Mouse (Mus musculus) ES-Bruce4 (cell line): ENCODE measurements around the gene Zcchc17. TPM values are rescaled to one million over a fixed set of nuclear protein-coding genes. Genes with fewer than 3 reads are reported as not detected.

Source experiments
- H3K27ac ChIP-seq: 2 replicates; pipeline ENCODE4 v1.5.1; 2012; ENCODE audit warnings: low read length, inconsistent platforms; ENCODE audit not compliant: insufficient read depth
- H3K27me3 ChIP-seq: 2 replicates; pipeline ENCODE4 v1.6.1; 2012; ENCODE audit warnings: mild to moderate bottlenecking, low read length, inconsistent platforms; ENCODE audit not compliant: control insufficient read depth, poor library complexity, insufficient read depth, severe bottlenecking
- H3K36me3 ChIP-seq: 2 replicates; pipeline ENCODE4 v1.6.1; 2012; ENCODE audit warnings: inconsistent platforms, mild to moderate bottlenecking, low read length, moderate library complexity; ENCODE audit not compliant: control insufficient read depth, poor library complexity, insufficient read depth, severe bottlenecking
- H3K4me1 ChIP-seq: one replicate; pipeline ENCODE4 v1.8.1; 2011; ENCODE audit warnings: low read length; ENCODE audit not compliant: control insufficient read depth, insufficient read depth
- H3K4me3 ChIP-seq: 2 replicates; pipeline ENCODE4 v1.5.1; 2011; ENCODE audit warnings: low read depth, mild to moderate bottlenecking, low read length
- H3K9ac ChIP-seq: 2 replicates; pipeline ENCODE4 v1.6.1; 2012; ENCODE audit warnings: low read depth, mild to moderate bottlenecking, inconsistent platforms; ENCODE audit not compliant: poor library complexity, severe bottlenecking
- H3K9me3 ChIP-seq: replicated peaks from 2 replicates; pipeline ENCODE4 v1.6.1; 2012; ENCODE audit warnings: mild to moderate bottlenecking, low read length, inconsistent platforms; ENCODE audit not compliant: control insufficient read depth, poor library complexity, insufficient read depth, severe bottlenecking
- CTCF ChIP-seq: IDR thresholded peaks from one replicate; pipeline ENCODE4 v1.8.1; 2011; ENCODE audit warnings: low read depth, low read length
- EP300 ChIP-seq: IDR thresholded peaks from 2 replicates; pipeline ENCODE4 v1.6.1; 2011; ENCODE audit warnings: low read depth, low read length; ENCODE audit not compliant: insufficient read depth
- POLR2A ChIP-seq: IDR thresholded peaks from one replicate; pipeline ENCODE4 v1.8.1; 2011; ENCODE audit warnings: low read length; ENCODE audit not compliant: insufficient read depth
- polyA plus RNA-seq: library from polyadenylated mRNA; stranded (reverse); fragments of >200 nt; gene quantifications from 2 replicates; pipeline ENCODE4 v1.2.4, GENCODE M21; 2011; ENCODE audit warnings: low read depth; ENCODE audit not compliant: missing spikeins, insufficient read depth, insufficient read length

Zcchc17 gene
- polyA plus RNA-seq, 1 experiment, result 25.1 TPM

- no peak overlapping the region for H3K4me3 ChIP-seq
- TF ChIP-seq CTCF (peak; percentile 11), POLR2A (no peak)
- no peaks in the 10 kb centered on the region for H3K9me3 ChIP-seq
- no peaks in the 10 kb centered on the region for H3K27me3 ChIP-seq
- H3K27ac ChIP-seq, result no peak overlapping the region
- no peak overlapping the region for H3K9ac ChIP-seq
- peaks cover 2% of the 10 kb centered on the region for H3K36me3 ChIP-seq
- H3K4me1 ChIP-seq, result no peaks in the 10 kb centered on the region
Observed at GRCm38 (mm10) chr4:130350690-130351422, 8.9 kb downstream of the Zcchc17 start.

GRCm38 (mm10) chr4:130349666-130350065, 10.1 kb downstream of the Zcchc17 start:
- no peaks in the 10 kb centered on the region for H3K4me1 ChIP-seq
- no peak overlapping the region for H3K9ac ChIP-seq
- TF ChIP-seq CTCF (peak; percentile 70), EP300 (no peak), POLR2A (no peak)
- H3K36me3 ChIP-seq, result peaks cover 2% of the 10 kb centered on the region
- H3K27ac ChIP-seq, result no peak overlapping the region
- H3K9me3 ChIP-seq, result no peaks in the 10 kb centered on the region
- H3K27me3 ChIP-seq, result no peaks in the 10 kb centered on the region
- H3K4me3 ChIP-seq, result no peak overlapping the region

GRCm38 (mm10) chr4:130341691-130342090, 18.1 kb downstream of the Zcchc17 start:
- TF ChIP-seq POLR2A, result no peak
- Histone ChIP-seq H3K4me1 (no peaks in the 10 kb centered on the region), H3K9ac (no peak overlapping the region), H3K27ac (no peak overlapping the region), H3K9me3 (no peaks in the 10 kb centered on the region), H3K36me3 (no peaks in the 10 kb centered on the region; the same call in 1 of the 2 replicates), H3K27me3 (no peaks in the 10 kb centered on the region), H3K4me3 (no peak overlapping the region)

GRCm38 (mm10) chr4:130335867-130336266, 23.9 kb downstream of the Zcchc17 start:
- H3K27me3 ChIP-seq, result no peaks in the 10 kb centered on the region
- TF ChIP-seq EP300, result no peak
- TF ChIP-seq POLR2A, result no peak
- TF ChIP-seq CTCF, result no peak
- no peak overlapping the region for H3K27ac ChIP-seq
- no peaks in the 10 kb centered on the region for H3K9me3 ChIP-seq
- no peak overlapping the region for H3K4me3 ChIP-seq
- H3K36me3 ChIP-seq, result peaks cover 3% of the 10 kb centered on the region; the same call in 1 of the 2 replicates
- H3K9ac ChIP-seq, result no peak overlapping the region
- no peaks in the 10 kb centered on the region for H3K4me1 ChIP-seq

GRCm38 (mm10) chr4:130327366-130327765, 32.4 kb downstream of the Zcchc17 start:
- Histone ChIP-seq H3K27ac (no peak overlapping the region), H3K9ac (no peak overlapping the region), H3K36me3 (peaks cover 9% of the 10 kb centered on the region; the same call in 1 of the 2 replicates), H3K4me3 (no peak overlapping the region), H3K27me3 (no peaks in the 10 kb centered on the region), H3K4me1 (peaks cover 2% of the 10 kb centered on the region), H3K9me3 (no peaks in the 10 kb centered on the region)
- TF ChIP-seq POLR2A (no peak), CTCF (no peak), EP300 (no peak)

GRCm38 (mm10) chr4:130325446-130325845, 34.3 kb downstream of the Zcchc17 start:
- peaks cover 14% of the 10 kb centered on the region; the same call in 1 of the 2 replicates for H3K36me3 ChIP-seq
- H3K4me3 ChIP-seq, result no peak overlapping the region
- TF ChIP-seq POLR2A (no peak), EP300 (no peak), CTCF (peak; percentile 30)

More at GRCm38 (mm10) chr4:130325446-130325845, 34.3 kb downstream of the Zcchc17 start:
- no peak overlapping the region for H3K9ac ChIP-seq
- peaks cover 2% of the 10 kb centered on the region for H3K4me1 ChIP-seq
- H3K27ac ChIP-seq, result no peak overlapping the region
- no peaks in the 10 kb centered on the region for H3K27me3 ChIP-seq
- H3K9me3 ChIP-seq, result no peaks in the 10 kb centered on the region
